Mouse (Mus musculus): ENCODE measurements around the gene Hyal1. TPM values are rescaled to one million over a fixed set of nuclear protein-coding genes. Genes with fewer than 3 reads are reported as not detected.

Gene Hyal1
- polyA plus RNA-seq, 1 experiment, result 3.3 TPM

- no peak for TF ChIP-seq MAX (IDR thresholded peaks at IDR 0.05; ENCODE audit: low read depth)
- TF ChIP-seq MYOG (IDR thresholded peaks at IDR 0.05; ENCODE audit: control insufficient read depth in 1 of 3, insufficient read depth in 1 of 3, insufficient read length in 2 of 3, low read depth in 2 of 3), result no peak
- TF ChIP-seq POLR2A (IDR thresholded peaks at IDR 0.05; ENCODE audit: insufficient read length, low read depth), result no peak
- TF ChIP-seq TCF3 (IDR thresholded peaks at IDR 0.05; ENCODE audit: insufficient read length, low read depth), result no peak
- TF ChIP-seq MYOD1 (IDR thresholded peaks at IDR 0.05; ENCODE audit: control insufficient read depth in 1 of 3, insufficient read length in 2 of 3, low read depth in 2 of 3), result no peak
- TF ChIP-seq REST (IDR thresholded peaks at IDR 0.05; ENCODE audit: insufficient read depth, insufficient read length), result no peak
- TF ChIP-seq USF1 (IDR thresholded peaks at IDR 0.05; ENCODE audit: low read depth), result no peak
- TF ChIP-seq E2F4 (IDR thresholded peaks at IDR 0.05; ENCODE audit: insufficient read depth), result no peak
- no peak for TF ChIP-seq POLR2AphosphoS2 (IDR thresholded peaks at IDR 0.05; ENCODE audit: insufficient read length, low read depth)
- no peak for TF ChIP-seq TCF12 (IDR thresholded peaks at IDR 0.05; ENCODE audit: insufficient read depth, poor library complexity, severe bottlenecking)
- no peak for TF ChIP-seq SRF (IDR thresholded peaks at IDR 0.05; ENCODE audit: control insufficient read depth, insufficient read length, low read depth)
- no peak for TF ChIP-seq CEBPB (IDR thresholded peaks at IDR 0.05; ENCODE audit: insufficient read depth, poor library complexity, severe bottlenecking)
Observed at GRCm38 (mm10) chr9:107609433-107609830, 32.7 kb downstream of the Hyal1 start.

DNA sequence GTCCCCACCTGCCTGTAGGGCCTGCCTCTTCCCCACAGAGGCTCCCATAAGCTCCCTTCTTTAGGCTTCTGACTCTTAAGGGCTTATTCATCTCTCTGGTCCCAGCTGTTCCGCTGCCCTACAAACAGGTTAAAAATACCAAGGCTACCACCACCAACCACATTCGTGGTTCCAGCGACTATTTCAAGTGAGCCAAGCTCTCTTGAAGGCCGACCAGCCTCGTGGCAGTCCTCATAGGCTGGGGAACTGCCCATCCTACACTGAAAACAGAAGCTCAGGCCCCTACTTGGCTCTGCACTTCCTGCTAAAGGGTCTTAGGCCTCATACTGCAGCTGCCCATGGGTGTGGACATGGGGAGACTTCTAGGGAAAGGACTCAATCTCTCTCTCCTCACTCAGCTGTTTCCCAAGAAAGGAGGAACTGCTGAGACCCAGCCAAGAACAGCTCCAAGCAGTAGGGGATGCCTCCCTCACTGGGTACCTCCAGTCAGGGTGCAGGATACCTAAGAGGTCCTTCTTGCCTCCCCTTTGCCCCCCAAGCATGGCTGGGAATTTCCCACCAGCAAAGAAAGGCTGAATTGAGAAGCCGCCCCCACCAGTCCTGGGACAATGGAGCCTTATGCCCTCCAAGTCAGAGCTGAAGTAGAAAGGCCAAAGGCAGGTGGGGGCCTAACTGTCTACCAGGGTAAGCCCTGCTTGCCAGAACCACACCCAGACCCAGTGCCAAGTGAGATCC, 34.9 kb downstream of the Hyal1 start:
- TF ChIP-seq POLR2AphosphoS2 (IDR thresholded peaks at IDR 0.05; ENCODE audit: insufficient read length, low read depth) (peak; percentile 17), CEBPB (IDR thresholded peaks at IDR 0.05; ENCODE audit: insufficient read depth, poor library complexity, severe bottlenecking) (no peak), MYOD1 (IDR thresholded peaks at IDR 0.05; ENCODE audit: control insufficient read depth in 1 of 3, insufficient read length in 2 of 3, low read depth in 2 of 3) (peak; percentile 51 to 54 (median 53)), MYOG (IDR thresholded peaks at IDR 0.05; ENCODE audit: control insufficient read depth in 1 of 3, insufficient read depth in 1 of 3, insufficient read length in 2 of 3, low read depth in 2 of 3) (peak in 2 of 3 experiments; percentile 62 to 89), TCF12 (IDR thresholded peaks at IDR 0.05; ENCODE audit: insufficient read depth, poor library complexity, severe bottlenecking) (peak; percentile 64)
- H3K27me3 ChIP-seq (ENCODE audit: control insufficient read depth, insufficient read depth, insufficient read length), result no peaks in the 10 kb centered on the region
- H3ac ChIP-seq (ENCODE audit: control insufficient read depth, insufficient read length), result no peak overlapping the region
- peak overlapping the region; percentile 71 for H3K4me2 ChIP-seq (ENCODE audit: low read depth)
- H3K36me3 ChIP-seq (ENCODE audit: control insufficient read depth, insufficient read depth), result peaks cover 14% of the 10 kb centered on the region
- peak overlapping the region; percentile 6 for H3K4me3 ChIP-seq
- H3K79me2 ChIP-seq (ENCODE audit: control insufficient read depth, insufficient read depth), result no peaks in the 10 kb centered on the region

More at GRCm38 (mm10) chr9:107609433-107609830, 32.7 kb downstream of the Hyal1 start:
- no peak overlapping the region for H3K4me2 ChIP-seq (ENCODE audit: low read depth)
- no peaks in the 10 kb centered on the region for H3K79me2 ChIP-seq (ENCODE audit: control insufficient read depth, insufficient read depth)
- H3ac ChIP-seq (ENCODE audit: control insufficient read depth, insufficient read length), result no peak overlapping the region
- no peaks in the 10 kb centered on the region for H3K27me3 ChIP-seq (ENCODE audit: control insufficient read depth, insufficient read depth, insufficient read length)
- H3K36me3 ChIP-seq (ENCODE audit: control insufficient read depth, insufficient read depth), result peaks cover under 1% of the 10 kb centered on the region
- no peak overlapping the region for H3K4me3 ChIP-seq

GRCm38 (mm10) chr9:107612191-107612944, 35.6 kb downstream of the Hyal1 start:
- Histone ChIP-seq H3K4me2 (ENCODE audit: low read depth) (peak overlapping the region; percentile 71), H3ac (ENCODE audit: control insufficient read depth, insufficient read length) (no peak overlapping the region), H3K27me3 (ENCODE audit: control insufficient read depth, insufficient read depth, insufficient read length) (no peaks in the 10 kb centered on the region), H3K4me3 (peak overlapping the region; percentile 6), H3K36me3 (ENCODE audit: control insufficient read depth, insufficient read depth) (peaks cover 18% of the 10 kb centered on the region), H3K79me2 (ENCODE audit: control insufficient read depth, insufficient read depth) (no peaks in the 10 kb centered on the region)
- peak; percentile 55 for TF ChIP-seq TCF3 (IDR thresholded peaks at IDR 0.05; ENCODE audit: insufficient read length, low read depth)
- TF ChIP-seq MAX (IDR thresholded peaks at IDR 0.05; ENCODE audit: low read depth), result no peak
- TF ChIP-seq TCF12 (IDR thresholded peaks at IDR 0.05; ENCODE audit: insufficient read depth, poor library complexity, severe bottlenecking), result no peak
- TF ChIP-seq POLR2A (IDR thresholded peaks at IDR 0.05; ENCODE audit: insufficient read length, low read depth), result peak; percentile 76
- no peak for TF ChIP-seq E2F4 (IDR thresholded peaks at IDR 0.05; ENCODE audit: insufficient read depth)
- no peak for TF ChIP-seq CEBPB (IDR thresholded peaks at IDR 0.05; ENCODE audit: insufficient read depth, poor library complexity, severe bottlenecking)
- no peak for TF ChIP-seq REST (IDR thresholded peaks at IDR 0.05; ENCODE audit: insufficient read depth, insufficient read length)
- TF ChIP-seq USF1 (IDR thresholded peaks at IDR 0.05; ENCODE audit: low read depth), result no peak
- peak; percentile 85 for TF ChIP-seq POLR2AphosphoS2 (IDR thresholded peaks at IDR 0.05; ENCODE audit: insufficient read length, low read depth)
- TF ChIP-seq MYOG (IDR thresholded peaks at IDR 0.05; ENCODE audit: control insufficient read depth in 1 of 3, insufficient read depth in 1 of 3, insufficient read length in 2 of 3, low read depth in 2 of 3), result peak; percentile 53 to 96 (median 94)
- TF ChIP-seq SRF (IDR thresholded peaks at IDR 0.05; ENCODE audit: control insufficient read depth, insufficient read length, low read depth), result no peak
- peak in 2 of 3 experiments; percentile 88 for TF ChIP-seq MYOD1 (IDR thresholded peaks at IDR 0.05; ENCODE audit: control insufficient read depth in 1 of 3, insufficient read length in 2 of 3, low read depth in 2 of 3)

DNA sequence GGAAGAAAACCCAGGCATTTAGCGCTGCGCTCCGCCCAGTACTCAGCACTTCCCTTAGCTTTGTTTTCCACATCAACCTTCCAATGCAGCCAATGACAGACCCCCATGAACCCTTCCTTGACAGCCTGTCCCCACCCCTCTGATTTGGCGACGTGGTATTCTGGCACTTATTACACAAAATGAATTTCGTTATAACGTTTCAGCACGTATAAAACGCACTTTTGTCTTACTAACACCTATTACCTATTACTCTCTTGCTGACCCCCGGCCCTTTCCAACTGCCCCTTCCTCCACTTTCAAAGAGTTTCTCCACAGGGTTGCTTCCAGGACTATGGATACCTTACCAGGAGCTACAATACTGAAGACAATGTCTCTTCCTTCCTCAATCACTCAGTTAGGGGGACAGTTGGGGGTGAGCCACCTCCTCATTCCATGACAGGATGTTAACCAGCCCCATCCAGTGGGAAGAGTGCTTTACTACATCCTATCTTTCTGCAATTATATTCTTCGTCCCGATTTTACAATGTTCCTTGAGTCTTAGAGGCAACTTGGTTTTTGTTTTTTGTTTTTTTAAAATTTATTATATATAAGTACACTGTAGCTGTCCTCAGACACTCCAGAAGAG, 36.3 kb downstream of the Hyal1 start:
- TF ChIP-seq CEBPB (IDR thresholded peaks at IDR 0.05; ENCODE audit: insufficient read depth, poor library complexity, severe bottlenecking) (no peak), USF1 (IDR thresholded peaks at IDR 0.05; ENCODE audit: low read depth) (no peak), E2F4 (IDR thresholded peaks at IDR 0.05; ENCODE audit: insufficient read depth) (no peak)
- Histone ChIP-seq H3K27me3 (ENCODE audit: control insufficient read depth, insufficient read depth, insufficient read length) (no peaks in the 10 kb centered on the region), H3K79me2 (ENCODE audit: control insufficient read depth, insufficient read depth) (no peaks in the 10 kb centered on the region), H3K4me2 (ENCODE audit: low read depth) (peak overlapping the region; percentile 65), H3ac (ENCODE audit: control insufficient read depth, insufficient read length) (no peak overlapping the region), H3K4me3 (peak overlapping the region; percentile 6), H3K36me3 (ENCODE audit: control insufficient read depth, insufficient read depth) (peaks cover 22% of the 10 kb centered on the region)
